Mouse (Mus musculus) cerebellum, postnatal 14 days (tissue): ENCODE data around the gene Agbl4.

Experiments
- DNase-seq, 2 experiments: peaks; one replicate each; pipeline ENCODE4 v3.0.0; 2021; ENCODE audit warnings: mixed read lengths in 2 of 2

The Agbl4 gene

DNA sequence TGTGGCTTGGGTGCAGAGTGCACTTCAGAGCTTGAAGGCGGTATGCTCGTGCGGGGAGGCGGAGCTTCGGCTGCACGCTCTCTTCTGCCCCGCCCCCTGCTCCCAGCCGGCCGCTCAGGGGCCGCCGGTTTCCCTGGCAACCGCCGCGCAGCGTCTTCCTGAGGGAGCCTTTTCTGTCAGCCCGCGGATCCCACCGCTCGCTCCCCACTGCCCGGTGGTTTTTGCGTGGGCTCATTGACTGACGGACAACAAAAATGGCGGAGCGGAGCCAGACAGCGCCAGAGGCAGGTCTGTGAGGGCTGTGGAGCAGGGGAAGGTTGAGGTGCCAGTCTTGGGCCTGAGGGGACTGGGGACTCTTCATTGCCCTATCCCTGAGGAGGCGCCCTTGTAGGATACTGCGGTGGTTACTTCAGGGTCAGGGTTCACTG, at the start of gene Agbl4:
Agbl4 (plus strand) TSS at position 44 of the 428 bp plus-strand sequence.
- DNase-seq = peak; percentile 75 to 80

DNA sequence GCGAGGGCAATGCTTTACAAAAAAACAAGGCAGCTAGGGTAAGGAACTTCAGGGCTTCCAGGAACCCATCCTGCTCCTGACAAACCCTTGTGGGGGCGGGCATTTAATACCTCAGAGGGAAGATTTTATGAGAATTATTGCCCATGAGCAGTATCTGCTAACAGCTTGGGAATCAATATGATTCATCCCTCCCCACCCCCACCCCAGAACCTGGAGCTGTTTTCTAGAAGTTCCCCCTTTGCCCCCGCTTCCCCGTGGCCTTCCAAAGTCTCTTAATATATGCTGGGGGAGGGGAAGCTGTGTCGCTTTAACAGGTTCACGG, 46.6 kb upstream of the Agbl4 start:
- no peak for DNase-seq

DNA sequence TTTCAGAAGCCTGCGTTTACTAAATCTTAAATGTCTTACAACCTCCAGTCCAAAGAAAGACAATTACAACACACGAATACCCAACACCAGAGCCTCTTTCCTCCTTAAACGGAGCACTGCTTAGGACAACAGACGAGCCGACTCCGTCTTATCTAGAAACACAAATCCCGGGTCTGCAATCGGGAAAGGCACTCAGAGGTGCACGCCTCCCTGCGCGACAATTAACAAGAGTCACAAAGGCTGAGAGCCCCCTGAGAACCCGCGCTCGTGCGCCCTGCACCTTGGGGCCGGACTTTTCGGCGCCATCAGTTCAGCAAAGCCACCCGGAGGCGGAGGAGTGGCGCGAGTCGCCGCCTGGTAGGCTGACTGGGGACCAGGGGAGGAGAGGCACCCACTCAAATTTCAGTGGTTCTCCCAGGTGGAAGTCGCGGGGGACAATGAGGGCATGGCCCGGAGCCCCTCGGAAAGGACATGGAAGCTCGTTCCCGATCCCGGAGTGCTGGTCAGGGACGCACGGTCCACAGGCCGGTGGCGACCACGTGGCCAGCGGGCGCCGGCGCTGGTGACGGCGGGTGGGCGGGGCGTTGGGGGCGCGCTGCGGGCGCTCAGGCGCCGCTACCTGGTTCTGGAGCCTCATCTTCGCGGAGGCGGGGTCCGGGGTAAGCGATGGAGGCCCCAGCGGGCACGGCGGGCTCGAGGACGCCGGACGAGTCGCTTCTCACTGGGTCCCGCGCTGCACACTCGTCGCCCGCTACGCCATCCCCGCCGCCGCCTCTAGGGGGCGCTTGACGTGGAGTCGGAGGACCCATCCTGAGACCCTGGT, 46.1 kb upstream of the Agbl4 start, which contains the start of gene Elavl4:
Elavl4 (minus strand) TSS at position 732 of the 823 bp plus-strand sequence.
- peak; percentile 89 to 92 for DNase-seq

DNA sequence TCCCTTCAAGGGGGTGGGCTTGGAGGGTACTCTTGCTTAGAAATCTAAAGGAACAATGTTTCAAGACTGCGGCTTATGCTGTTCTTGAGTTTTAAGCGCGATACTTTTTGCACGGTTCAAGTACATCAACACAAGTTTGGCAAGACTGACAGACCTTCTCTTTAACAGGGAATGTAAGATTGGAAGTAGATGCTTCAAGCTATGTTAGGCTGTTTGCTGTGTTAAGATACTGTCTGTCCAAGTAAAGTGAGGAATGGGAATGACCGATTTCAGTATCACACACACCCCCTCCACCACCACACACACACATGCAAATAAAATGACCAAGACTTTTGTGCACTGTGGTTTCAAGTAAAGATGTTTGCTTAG, 45.5 kb upstream of the Agbl4 start:
- no peak for DNase-seq

DNA sequence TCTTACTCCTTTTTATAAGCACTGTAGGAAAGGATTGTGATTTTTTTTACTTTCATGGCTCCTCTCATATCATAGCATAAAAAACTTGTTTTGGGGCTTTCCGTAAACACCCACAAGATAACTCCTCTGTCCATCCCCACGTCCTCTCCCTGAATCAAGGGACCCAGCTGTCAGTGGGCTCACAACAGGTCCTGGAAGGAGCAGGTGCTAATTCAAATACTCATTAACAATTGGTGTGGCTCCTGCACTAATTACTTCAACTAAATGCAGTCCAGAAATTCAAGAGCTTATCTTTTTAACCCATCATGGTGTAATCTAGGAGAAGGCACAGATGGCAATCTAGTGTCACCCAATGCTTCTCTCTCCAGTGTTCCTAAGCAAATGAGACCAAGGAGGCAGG, 36.9 kb upstream of the Agbl4 start:
- peak in 1 of 2 experiments; percentile 2 for DNase-seq

DNA sequence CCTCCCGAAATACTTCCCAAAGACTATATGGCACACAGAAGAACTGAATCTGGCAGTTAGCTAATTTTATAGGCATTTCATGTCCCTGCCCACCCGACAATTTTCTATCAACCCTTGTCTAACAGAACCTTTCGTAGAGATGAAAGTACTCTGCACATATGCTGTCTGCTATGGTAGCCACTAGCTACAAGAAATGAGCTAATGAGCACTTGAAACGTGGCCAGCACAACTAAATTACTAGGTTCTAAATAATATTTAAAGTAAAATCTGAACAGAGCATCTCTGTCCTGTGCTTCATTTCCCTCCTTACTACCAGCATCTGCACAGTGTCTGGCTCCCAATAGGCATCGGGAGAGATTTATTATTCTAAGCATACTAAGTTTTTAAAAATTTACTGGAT, 1.2 kb upstream of the Agbl4 start:
- no peak for DNase-seq

DNA sequence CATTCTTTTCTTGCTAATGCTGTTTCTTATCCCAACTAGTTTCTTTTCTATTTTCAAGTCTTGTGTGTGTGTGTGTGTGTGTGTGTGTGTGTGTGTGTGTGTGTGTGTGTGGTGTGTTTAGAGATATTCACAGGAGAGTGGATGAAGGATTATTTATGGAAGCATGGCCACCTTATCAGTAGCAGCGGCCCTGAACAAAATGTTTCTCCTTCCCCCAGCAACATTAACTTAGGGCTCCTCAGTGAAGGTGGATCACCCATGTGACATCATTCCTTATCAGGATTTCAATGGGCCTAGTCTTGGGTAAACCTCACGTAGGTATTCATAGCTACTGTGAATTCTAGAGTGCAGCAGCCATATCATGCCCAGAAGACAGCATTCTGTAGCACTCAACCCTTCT, 22.8 kb downstream of the Agbl4 start:
- no peak for DNase-seq

DNA sequence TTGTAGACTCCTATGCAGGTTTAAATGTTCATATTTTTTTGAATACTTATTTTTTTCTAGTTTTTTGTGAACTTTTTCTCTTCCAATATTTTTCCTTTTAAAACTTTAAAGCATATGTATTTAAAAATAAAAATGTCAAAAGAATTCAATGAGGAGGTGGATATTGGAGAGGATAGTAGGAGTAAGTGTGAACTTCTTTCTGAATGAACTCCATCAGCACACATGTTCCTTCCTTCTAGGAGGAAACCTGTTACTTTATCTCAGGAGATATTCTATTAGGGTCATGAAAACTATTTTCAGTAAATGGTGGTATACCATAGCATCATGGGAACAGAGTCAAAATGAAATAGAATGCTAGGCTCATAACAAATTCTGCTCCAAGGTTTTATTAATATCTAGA, 30.2 kb downstream of the Agbl4 start:
- no peak for DNase-seq

DNA sequence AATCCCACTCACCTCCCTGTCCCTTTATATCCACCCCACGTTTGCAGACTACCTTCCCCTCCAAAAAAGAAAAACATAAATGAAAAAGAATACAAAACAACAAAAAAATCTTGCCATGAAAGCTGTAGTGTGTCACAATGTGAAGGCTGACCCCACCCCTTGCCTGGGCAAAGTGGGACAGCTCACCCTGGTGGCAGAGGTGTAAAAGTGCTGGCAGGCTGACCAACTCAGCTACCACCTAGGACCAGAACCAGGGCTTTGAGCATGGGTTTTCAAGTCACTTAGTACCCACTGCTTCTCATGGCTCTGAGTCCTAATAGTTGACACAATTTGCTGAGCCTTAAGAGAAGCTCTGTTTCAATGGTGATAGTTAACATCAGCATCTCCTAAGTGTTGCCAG, 96.9 kb downstream of the Agbl4 start:
- peak; percentile 7 to 10 for DNase-seq

DNA sequence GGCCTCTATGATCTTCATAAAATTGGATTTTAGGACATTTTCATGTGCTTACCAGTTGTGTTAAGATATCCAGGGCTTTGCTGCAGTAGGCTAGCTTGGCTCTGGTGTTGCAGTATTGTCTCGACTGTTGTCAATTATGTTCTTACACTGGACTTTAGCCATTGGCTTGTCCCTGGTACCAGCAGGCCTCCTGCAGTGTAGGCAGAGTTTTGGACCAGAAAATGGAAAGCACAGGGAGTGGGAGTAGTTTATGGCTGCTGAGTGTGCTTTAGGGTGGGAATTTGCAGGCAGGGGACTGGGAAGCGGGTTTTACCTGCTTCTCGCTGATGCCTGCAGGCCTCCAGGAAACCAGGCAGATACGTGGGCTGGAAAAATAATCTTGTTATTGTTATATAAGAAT, 132.3 kb downstream of the Agbl4 start:
- peak; percentile 2 to 4 for DNase-seq

DNA sequence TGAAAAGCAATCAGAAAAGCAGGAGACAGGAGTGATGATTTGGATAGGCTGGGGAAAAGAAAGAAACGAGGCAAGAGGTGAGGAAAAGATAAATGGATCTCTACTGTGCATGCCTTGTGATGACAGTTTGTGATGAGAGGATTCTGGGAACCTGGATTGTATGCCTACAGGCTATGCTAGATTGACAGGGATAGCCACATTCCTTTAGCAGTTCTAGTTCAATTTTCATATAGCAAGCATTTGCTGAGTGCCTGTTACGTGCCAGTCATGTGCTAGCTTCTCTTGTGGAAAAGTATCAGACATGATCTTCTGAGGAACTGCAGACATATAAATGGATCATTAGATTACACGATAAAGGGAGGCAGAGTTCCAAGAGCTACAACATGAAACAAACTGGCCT, 151.8 kb downstream of the Agbl4 start:
- no peak for DNase-seq

DNA sequence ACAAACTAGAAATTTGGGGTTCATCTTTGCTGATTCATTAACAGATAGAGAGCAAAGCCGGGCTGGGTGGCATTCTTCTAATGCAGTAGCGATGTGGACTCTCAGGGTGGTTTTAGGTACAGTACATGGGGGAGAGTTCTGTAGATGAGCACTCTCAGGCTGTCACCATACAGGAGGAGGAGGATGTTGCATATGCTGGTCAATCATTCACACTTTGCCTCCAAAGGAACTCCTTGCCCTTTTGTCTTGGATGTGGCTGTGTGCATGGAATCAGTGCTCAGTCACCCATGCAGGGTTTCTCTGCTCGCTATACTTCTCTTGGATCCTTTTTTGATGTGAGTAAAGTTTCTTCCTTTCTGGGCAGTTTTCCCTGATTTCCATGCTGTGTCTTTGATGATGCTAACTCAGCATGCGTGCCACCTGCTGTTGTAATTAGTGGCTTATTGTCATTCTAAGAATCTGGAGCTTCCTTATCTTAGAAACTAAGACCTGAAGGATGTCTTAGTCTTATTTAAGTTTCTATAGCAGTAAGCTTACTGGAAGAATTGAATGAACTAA, 200.3 kb downstream of the Agbl4 start:
- DNase-seq = no peak

DNA sequence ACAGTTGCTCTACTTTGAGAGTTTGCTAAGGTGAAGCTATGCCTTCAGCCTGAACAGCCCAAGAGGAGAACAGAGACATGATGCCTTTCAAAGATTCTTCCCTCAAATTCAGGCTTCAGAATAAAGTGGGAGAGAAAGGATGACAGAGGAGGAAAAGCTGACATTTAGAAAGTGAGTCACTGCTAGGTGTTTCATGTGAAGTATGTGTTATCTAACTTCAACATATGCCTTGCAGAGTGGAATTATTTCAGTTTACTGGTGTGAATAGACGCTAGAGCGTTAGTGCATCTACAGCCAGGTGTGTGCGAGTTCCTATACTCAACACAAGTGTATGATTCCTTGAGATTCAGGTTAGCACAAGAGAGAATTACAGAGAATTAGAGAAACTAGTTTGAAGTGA, 244.0 kb downstream of the Agbl4 start:
- no peak for DNase-seq

DNA sequence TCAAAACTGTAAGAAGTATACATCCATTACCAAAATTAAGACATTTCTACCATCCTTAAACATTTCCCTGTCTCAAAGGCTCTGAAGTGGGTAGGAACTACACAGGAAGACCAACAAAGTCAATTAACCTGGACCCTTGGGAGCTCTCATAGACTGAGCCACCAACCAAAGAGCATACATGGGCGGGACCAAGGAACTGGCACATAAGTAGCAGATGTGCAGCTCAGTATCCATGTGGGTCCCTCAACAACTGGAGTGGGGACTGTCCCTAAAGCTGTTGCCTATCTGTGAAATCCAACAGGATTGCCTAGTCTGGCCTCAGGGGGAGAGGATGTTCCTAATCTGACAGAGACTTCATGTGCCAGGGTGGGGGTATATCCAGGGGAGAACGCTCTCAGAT, 265.5 kb downstream of the Agbl4 start:
- DNase-seq = no peak

DNA sequence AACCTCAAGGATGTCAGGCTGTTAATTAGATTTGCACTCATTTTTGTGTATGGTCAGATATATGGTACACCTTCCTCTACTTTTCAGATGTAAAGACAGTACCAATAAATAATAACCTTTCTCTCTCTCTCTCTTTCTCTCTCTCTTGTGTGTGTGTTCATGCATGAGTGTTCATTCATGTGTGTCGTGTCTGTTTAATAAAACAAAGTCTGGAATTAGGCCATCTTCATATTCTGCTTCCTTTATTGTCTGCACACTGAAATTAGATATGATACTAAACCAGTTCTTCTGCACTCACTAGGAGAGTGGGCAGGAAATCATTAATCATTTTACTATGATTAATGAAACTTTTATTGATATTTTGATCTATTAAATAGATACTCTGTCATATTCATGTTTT, 276.7 kb downstream of the Agbl4 start:
- DNase-seq = no peak

DNA sequence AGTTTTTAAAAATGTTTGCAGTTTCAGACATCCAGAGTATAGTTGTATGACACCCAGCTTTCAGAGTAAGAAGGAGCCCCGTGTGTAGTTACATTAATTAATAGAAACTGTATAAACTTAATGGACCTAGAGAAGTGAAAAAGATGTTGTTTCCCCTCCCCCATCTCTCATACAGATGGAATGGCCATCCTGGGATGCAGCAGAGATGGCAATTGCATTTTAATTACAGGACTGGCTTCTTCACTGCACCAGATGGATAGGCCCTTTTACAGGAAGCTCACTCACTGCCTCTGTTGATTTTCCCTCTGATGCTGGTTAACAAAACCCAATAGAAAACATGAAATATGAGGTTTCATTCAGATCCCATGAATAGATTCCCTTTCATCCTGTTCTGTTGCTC, 337.7 kb downstream of the Agbl4 start:
- no peak for DNase-seq

DNA sequence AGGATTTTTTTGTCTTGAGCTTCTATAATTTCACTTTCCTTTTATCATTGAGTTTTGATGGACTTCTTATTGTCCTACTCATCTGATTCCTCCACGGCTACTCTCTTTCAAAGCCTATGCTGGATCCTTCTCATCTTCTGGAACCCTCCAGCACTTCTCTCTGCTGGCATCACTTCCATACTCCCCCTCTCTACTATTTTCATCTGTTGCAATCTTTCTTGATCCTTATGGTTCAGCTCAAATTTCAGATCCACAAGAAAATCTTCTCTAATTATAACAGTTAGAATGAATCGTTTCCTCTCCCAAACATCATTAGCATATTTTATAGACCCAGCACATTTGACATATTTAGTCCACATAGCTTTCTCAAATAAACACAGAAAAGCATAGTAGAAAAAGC, 360.5 kb downstream of the Agbl4 start:
- no peak for DNase-seq

DNA sequence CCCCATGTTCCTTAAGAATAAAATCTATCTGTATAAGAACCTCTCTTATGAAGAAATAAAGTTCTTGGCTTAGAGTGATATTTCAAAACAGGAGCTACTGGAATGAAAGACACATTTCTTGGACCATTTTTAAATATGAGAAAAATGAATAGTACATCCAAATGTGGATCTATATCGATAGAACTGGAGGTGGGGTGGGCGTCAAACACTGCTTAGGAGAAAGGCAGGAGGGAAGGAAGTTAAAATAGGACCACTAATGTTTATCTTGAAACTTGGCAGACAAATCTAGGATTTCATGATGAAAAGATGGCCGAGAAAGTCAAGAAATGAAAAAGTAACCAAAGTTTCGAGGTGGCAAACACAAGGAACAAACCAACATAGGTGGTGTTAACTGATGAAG, 391.1 kb downstream of the Agbl4 start:
- DNase-seq = no peak

DNA sequence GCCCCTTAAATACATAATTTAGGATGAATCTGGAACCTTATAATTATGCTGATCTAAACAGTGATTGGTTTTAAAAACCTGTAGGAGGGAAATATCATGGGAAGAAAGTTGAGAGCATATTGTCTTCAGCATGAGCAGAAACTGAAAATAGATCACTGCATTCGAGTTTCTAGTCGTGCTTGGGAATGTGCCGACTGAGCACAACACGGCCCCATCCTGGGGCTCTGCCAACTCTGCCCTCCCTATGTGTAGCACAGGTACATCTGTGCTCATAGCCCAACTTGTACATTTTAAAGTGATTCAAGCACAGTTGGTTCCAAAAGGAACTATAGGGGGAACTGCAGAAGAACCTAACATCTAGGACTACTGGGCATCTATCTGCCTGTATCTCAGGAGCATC, 402.4 kb downstream of the Agbl4 start:
- DNase-seq = peak; percentile 19 to 28

DNA sequence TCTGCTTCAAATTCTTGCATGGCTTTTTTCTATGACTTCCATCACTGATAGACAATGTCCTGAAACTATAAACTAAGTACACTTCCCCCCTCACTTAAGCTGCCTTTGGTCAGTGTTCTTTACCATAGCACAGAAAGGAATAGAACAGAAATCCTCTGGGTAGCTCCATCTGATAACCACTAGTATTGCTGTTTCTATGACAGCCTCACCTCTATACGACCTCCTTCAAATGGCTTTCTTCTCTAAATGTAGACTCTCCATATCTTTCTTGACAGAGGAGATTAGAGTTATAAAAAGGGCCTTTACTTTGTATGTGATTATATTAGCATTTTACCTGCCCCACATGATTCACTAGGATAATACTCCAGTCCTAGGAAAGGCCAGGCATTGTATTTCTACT, 413.5 kb downstream of the Agbl4 start:
- no peak for DNase-seq

DNA sequence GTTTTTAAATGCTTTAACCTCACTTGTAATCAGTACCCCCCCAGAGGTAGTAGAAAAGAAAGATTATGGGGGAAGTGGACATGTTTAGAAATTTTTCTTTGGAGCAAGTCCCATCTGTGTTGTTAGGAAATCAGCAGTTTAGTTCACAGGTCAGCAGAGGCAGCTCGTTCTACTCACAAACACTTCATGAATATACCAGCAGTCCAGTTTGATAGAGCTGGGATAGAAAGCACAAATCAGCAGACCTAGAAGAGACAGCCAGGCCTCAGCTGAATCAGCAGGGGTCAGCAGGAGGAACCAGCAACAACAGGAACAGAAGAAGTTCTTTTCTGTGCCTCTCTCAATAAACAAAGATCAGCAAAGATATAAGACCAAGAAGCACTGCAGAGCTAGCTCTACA, 435.3 kb downstream of the Agbl4 start:
- no peak for DNase-seq

DNA sequence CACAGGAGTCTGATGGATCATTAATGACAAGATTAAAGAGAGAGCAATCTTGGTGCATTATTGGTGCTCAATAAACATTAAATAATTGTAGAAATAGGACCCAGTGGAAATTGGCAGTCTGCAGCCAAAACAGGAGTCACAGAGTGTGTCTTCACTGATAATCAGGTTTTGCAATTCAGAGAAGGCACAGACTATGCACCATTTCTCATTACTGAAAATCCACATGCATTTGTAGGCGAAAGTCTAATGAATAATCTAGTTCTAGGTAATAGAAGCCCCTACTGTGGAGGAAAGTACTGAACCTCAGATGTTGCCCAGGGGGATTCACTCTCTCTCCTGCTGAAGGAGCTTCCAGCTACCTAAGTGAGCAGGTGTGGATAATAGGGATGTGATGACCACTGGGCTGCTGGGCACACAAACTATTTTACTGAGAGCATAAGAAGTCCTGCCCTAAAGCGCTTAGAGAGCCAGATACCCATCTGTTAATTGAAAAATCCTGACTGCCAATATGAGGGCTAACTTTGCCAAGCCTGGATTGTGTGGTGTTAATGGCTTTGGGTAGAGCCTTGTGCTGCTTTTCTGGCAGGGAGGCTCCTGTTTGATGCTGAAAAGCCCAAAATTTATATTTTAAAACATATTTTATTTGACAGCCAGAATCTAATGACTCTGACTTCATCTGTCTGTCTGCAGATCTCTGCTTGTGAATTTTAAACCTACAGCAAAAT, 482.4 kb downstream of the Agbl4 start:
- peak; percentile 27 to 49 for DNase-seq

DNA sequence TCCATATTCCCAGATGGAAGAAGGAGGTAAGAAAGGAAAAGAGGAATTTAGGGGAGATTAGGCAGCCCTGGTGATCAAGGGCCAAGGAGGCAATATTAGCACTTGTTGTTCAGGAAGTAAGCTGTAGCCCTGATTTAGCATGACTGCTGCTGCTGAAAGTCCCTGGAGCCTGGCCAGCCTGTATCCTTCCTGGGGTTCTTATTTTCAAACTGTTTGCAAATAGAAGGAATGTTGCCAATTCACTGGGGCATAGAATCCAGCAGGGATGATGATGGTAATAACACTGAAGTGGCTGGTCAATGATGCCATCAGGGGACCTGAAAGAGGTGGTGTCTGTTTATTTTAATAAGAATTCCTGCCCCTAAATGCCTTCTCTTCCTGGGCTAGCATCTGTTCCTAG, 518.6 kb downstream of the Agbl4 start:
- peak; percentile 20 to 48 for DNase-seq

DNA sequence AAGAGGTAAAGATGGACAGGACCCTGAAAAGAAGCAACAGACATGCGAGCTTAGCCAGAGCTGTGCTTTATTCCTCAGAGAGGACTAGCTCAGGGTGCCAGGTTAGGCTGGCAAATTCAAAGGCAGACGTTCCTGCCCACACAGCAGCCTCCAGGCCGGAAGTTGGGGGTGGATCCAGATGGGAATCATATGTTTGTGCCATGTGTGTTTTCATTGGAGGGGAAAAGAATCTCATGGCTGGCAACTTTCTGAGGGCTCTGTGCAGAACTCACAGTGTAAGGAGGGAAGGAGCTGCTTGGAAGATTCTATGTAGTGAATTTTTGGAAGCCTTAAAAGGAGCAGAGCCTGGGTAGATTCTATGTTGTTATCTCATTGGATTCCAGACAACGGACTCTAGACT, 519.1 kb downstream of the Agbl4 start:
- peak; percentile 1 to 2 for DNase-seq
